8 mouse cellular contexts compared by ENCODE assay signal in genomic region chr14:101774631-101775030, GRCm38 (mm10). TPM values are rescaled to one million over a fixed set of nuclear protein-coding genes. Genes with fewer than 3 reads are reported as not detected.
DNase-seq lines count a peak whose midpoint lies in the region; ATAC-seq and TF ChIP-seq lines count a peak whose summit lies in the region.

No protein-coding gene starts in this region.

- WGBS in heart, postnatal 0 days: 43% methylated on average over 4 of the region's 4 CpGs
- WGBS in heart, embryonic 10.5 days: 46% methylated on average over 4 of the region's 4 CpGs
- WGBS in spleen, adult 2 months: 56% methylated on average over 4 of the region's 4 CpGs
- WGBS in lung, postnatal 0 days: 31% methylated on average over 4 of the region's 4 CpGs

- peak; percentile 54 for TF ChIP-seq CTCF in heart, postnatal 0 days (IDR thresholded peaks at IDR 0.05; ENCODE audit: low read depth)
- 0 out of 2 replicates have a peak, but pooled peaks have one; percentile 2 for TF ChIP-seq CTCF in spleen, adult 2 months (IDR thresholded peaks at IDR 0.05; ENCODE audit: extremely low read depth, insufficient read depth, insufficient read length, insufficient replicate concordance)
- peak; percentile 72 for TF ChIP-seq CTCF in lung, postnatal 0 days (IDR thresholded peaks at IDR 0.05)

- no peaks in the 10 kb centered on the region for H3K9me3 ChIP-seq in heart, postnatal 0 days (replicated peaks; ENCODE audit: control insufficient read depth, low read length)
- no peaks in the 10 kb centered on the region for H3K9me3 ChIP-seq in heart, embryonic 10.5 days
- H3K9me3 ChIP-seq in lung, postnatal 0 days (ENCODE audit: low read length): no peaks in the 10 kb centered on the region

- H3K27ac ChIP-seq in heart, postnatal 0 days (ENCODE audit: low read depth): no peak overlapping the region
- H3K27ac ChIP-seq in heart, embryonic 10.5 days: no peak overlapping the region
- no peak overlapping the region for H3K27ac ChIP-seq in spleen, adult 2 months (ENCODE audit: insufficient read depth, low read length)
- no peak overlapping the region for H3K27ac ChIP-seq in lung, postnatal 0 days (ENCODE audit: low read length)

- no peak for TF ChIP-seq POLR2A in spleen, adult 2 months (IDR thresholded peaks at IDR 0.05; ENCODE audit: low read depth, low read length)

- no peak for ATAC-seq in heart, postnatal 0 days (ENCODE audit: insufficient read depth, low read depth)
- ATAC-seq in common myeloid progenitor, adult 5-6 weeks (replicated peaks; ENCODE audit: low read depth, poor library complexity, severe bottlenecking): peak; percentile 60; the same call in 1 of the 2 replicates
- ATAC-seq in lung, postnatal 0 days: no peak; the same call in 1 of the 2 replicates

- no peaks in the 10 kb centered on the region for H3K27me3 ChIP-seq in heart, postnatal 0 days (ENCODE audit: control insufficient read depth, insufficient read depth, low read length)
- H3K27me3 ChIP-seq in heart, embryonic 10.5 days (ENCODE audit: insufficient read depth, poor library complexity, severe bottlenecking): no peaks in the 10 kb centered on the region
- H3K27me3 ChIP-seq in spleen, adult 2 months (ENCODE audit: control insufficient read depth, insufficient read depth, low read length): no peaks in the 10 kb centered on the region
- H3K27me3 ChIP-seq in lung, postnatal 0 days (replicated peaks; ENCODE audit: insufficient read depth, low read length): no peaks in the 10 kb centered on the region

- H3K36me3 ChIP-seq in heart, postnatal 0 days (replicated peaks; ENCODE audit: control insufficient read depth, insufficient read depth, low read length): no peaks in the 10 kb centered on the region
- H3K36me3 ChIP-seq in heart, embryonic 10.5 days: no peaks in the 10 kb centered on the region
- H3K36me3 ChIP-seq in spleen, adult 2 months (ENCODE audit: control insufficient read depth, insufficient read depth, low read length): no peaks in the 10 kb centered on the region
- no peaks in the 10 kb centered on the region for H3K36me3 ChIP-seq in lung, postnatal 0 days (ENCODE audit: insufficient read depth, low read length)

- TF ChIP-seq EP300 in heart, postnatal 0 days (IDR thresholded peaks at IDR 0.05; ENCODE audit: low read depth): no peak
- no peak for TF ChIP-seq EP300 in lung, postnatal 0 days (IDR thresholded peaks at IDR 0.05)

- no peak for DNase-seq in heart, postnatal 0 days (ENCODE audit: low spot score)
- DNase-seq in heart, embryonic 10.5 days (ENCODE audit: low spot score): no peak
- DNase-seq in spleen, adult 2 months (ENCODE audit: low read depth in 1 of 2, low spot score in 2 of 2): no peak
- no peak for DNase-seq in spleen, postnatal 14 days (ENCODE audit: low spot score in 2 of 2)
- DNase-seq in lung, postnatal 0 days (ENCODE audit: low spot score): peak; percentile 30
- no peak for DNase-seq in spleen, postnatal 10 days (ENCODE audit: low spot score in 2 of 2)
- no peak for DNase-seq in left cerebral cortex, adult 9 months (ENCODE audit: low spot score in 2 of 2)

- H3K9ac ChIP-seq in heart, postnatal 0 days (replicated peaks; ENCODE audit: low read depth, low read length): no peak overlapping the region
- no peak overlapping the region for H3K9ac ChIP-seq in lung, postnatal 0 days (replicated peaks; ENCODE audit: low read depth)

- no peak overlapping the region for H3K4me3 ChIP-seq in heart, postnatal 0 days (ENCODE audit: low read depth, low read length)
- H3K4me3 ChIP-seq in heart, embryonic 10.5 days: no peak overlapping the region
- H3K4me3 ChIP-seq in spleen, adult 2 months (ENCODE audit: extremely low read depth, insufficient read depth, insufficient read length): no peak overlapping the region
- H3K4me3 ChIP-seq in lung, postnatal 0 days (ENCODE audit: low read depth, low read length): no peak overlapping the region

- H3K4me2 ChIP-seq in heart, postnatal 0 days (ENCODE audit: low read depth, low read length): no peak overlapping the region
- H3K4me2 ChIP-seq in lung, postnatal 0 days (replicated peaks; ENCODE audit: low read depth, low read length): no peak overlapping the region

- H3K4me1 ChIP-seq in heart, postnatal 0 days (ENCODE audit: control insufficient read depth, insufficient read depth): no peaks in the 10 kb centered on the region
- H3K4me1 ChIP-seq in heart, embryonic 10.5 days: peaks cover 7% of the 10 kb centered on the region; the same call in 1 of the 2 replicates
- no peaks in the 10 kb centered on the region for H3K4me1 ChIP-seq in spleen, adult 2 months (ENCODE audit: control insufficient read depth, insufficient read depth, insufficient read length)
- no peaks in the 10 kb centered on the region for H3K4me1 ChIP-seq in lung, postnatal 0 days (ENCODE audit: insufficient read depth, low read depth, low read length)

RNA-seq across cellular contexts. Expression of gene Lmo7, which starts 44.9 kb away (rescaled TPM):
- total RNA-seq in heart, postnatal 0 days (2014; rRNA removed; ENCODE audit: low replicate concordance): 308 and 357 TPM in 2 replicates
- 169 TPM in 2 replicates for polyA plus RNA-seq in heart, postnatal 0 days (2015; fragmentation: Nextera tagmentation; extraction: Ambion mirVana)
- polyA plus RNA-seq in heart, embryonic 10.5 days (2016; fragmentation: Nextera tagmentation; extraction: Ambion mirVana): 79.4 and 133 TPM in 2 replicates
- polyA plus RNA-seq in spleen, adult 2 months (2012; rRNA removed): 0.79 and 1.3 TPM in 2 replicates
- total RNA-seq in common myeloid progenitor, adult 5-6 weeks (2017): 0.23 and 0.49 TPM in 2 replicates
- 125 and 152 TPM in 2 replicates for polyA plus RNA-seq in lung, postnatal 0 days (2015; fragmentation: Nextera tagmentation; extraction: Ambion mirVana)

RNA-seq across cellular contexts. Expression of gene Gm9922, which starts 45.0 kb away (rescaled TPM):
- 10.5 and 14.2 TPM in 2 replicates for total RNA-seq in heart, postnatal 0 days (2014; rRNA removed; ENCODE audit: low replicate concordance)
- 7.0 and 7.2 TPM in 2 replicates for polyA plus RNA-seq in heart, postnatal 0 days (2015; fragmentation: Nextera tagmentation; extraction: Ambion mirVana)
- 1.6 and 2.2 TPM in 2 replicates for polyA plus RNA-seq in heart, embryonic 10.5 days (2016; fragmentation: Nextera tagmentation; extraction: Ambion mirVana)
- polyA plus RNA-seq in spleen, adult 2 months (2012; rRNA removed): 0.27 and 1.2 TPM in 2 replicates
- not detected in 2 replicates for total RNA-seq in common myeloid progenitor, adult 5-6 weeks (2017)
- 1.9 and 2.1 TPM in 2 replicates for polyA plus RNA-seq in lung, postnatal 0 days (2015; fragmentation: Nextera tagmentation; extraction: Ambion mirVana)

Comparison
In these comparisons a context has a peak if more than half of its experiments do, and no peak if none do; other contexts are left out.
1. CTCF ChIP-seq: peak in every context shown above with its lines; median percentile 72 in lung, postnatal 0 days; 54 in heart, postnatal 0 days; 2 in spleen, adult 2 months.
2. RNA of gene Lmo7, which starts 44.9 kb away (polyA plus RNA-seq): 169 TPM in heart, postnatal 0 days, 125 to 152 TPM in lung, postnatal 0 days and 79.4 to 133 TPM in heart, embryonic 10.5 days; 0.79 to 1.3 TPM in spleen, adult 2 months; every median in the first group is over 10 times any median in the second.